Mouse (Mus musculus) heart, embryonic 10.5 days (tissue): Measurements from ENCODE around the gene Cideb. TPM values are rescaled to one million over a fixed set of nuclear protein-coding genes. Genes with fewer than 3 reads are reported as not detected.

ENCODE experiments used
- DNase-seq: peaks from one replicate; pipeline ENCODE4 v3.0.0-alpha.2; 2017; ENCODE audit warnings: low spot score
- H3K27ac ChIP-seq: fragments of 300-500 bp; sonication (generic); 2 replicates; pipeline ENCODE4 v1.5.1; 2016; ENCODE audit warnings: mild to moderate bottlenecking
- H3K27me3 ChIP-seq: fragments of 300-500 bp; sonication (generic); 2 replicates; pipeline ENCODE4 v1.6.1; 2016; ENCODE audit warnings: mild to moderate bottlenecking; ENCODE audit not compliant: poor library complexity, insufficient read depth, severe bottlenecking
- H3K36me3 ChIP-seq: fragments of 300-500 bp; sonication (generic); 2 replicates; pipeline ENCODE4 v1.6.1; 2016; ENCODE audit warnings: mild to moderate bottlenecking, moderate library complexity
- H3K4me1 ChIP-seq: fragments of 300-500 bp; sonication (generic); 2 replicates; pipeline ENCODE4 v1.6.1; 2016; ENCODE audit warnings: mild to moderate bottlenecking
- H3K4me3 ChIP-seq: fragments of 300-500 bp; sonication (generic); 2 replicates; pipeline ENCODE4 v1.5.1; 2016; ENCODE audit warnings: mild to moderate bottlenecking, moderate library complexity
- H3K9me3 ChIP-seq: fragments of 300-500 bp; sonication (generic); 2 replicates; pipeline ENCODE4 v1.6.1; 2016; ENCODE audit warnings: mild to moderate bottlenecking, moderate library complexity
- WGBS: fragments of 180-500 bp; shearing (Covaris S2); methylation state at CpG from one replicate; pipeline ENCODE4 v1.1.7; 2016; 5-methylcytosine and 5-hydroxymethylcytosine counted together
- polyA plus RNA-seq: library from polyadenylated mRNA; unstranded; fragments of >200 nt; fragmentation: Nextera tagmentation; extraction: Ambion mirVana; gene quantifications from 2 replicates; pipeline ENCODE4 v1.2.1, GENCODE M21; 2016

Gene Cideb
- 1.4 and 2.0 TPM in 2 replicates for polyA plus RNA-seq

DNA sequence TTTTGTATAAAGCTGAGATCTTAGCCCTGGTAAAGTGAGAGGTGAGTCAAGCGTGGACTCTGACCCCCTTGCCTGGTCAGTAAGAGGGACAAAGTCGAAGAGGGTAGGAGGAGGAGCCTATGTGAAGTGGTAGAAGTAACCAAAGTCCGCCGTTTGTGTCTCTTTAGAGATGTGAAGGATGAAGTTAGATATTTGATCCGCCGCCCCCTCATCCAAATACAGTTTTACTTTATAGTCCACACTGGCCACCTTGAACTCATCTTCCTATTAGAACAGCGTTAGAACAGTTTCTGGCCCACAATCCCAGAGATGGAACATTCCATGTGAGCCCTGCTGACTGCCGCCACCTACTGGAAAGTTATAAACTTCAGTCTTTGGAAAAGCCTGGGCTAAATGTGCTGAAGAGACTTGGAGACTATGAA lies at the start of gene Cideb:
Gene Cideb (minus strand): TSS at position 96 of the 422 bp plus-strand sequence.
- Histone ChIP-seq H3K9me3 (no peaks in the 10 kb centered on the region), H3K36me3 (peaks cover 35% of the 10 kb centered on the region), H3K4me1 (peaks cover 42% of the 10 kb centered on the region), H3K27me3 (peaks cover 32% of the 10 kb centered on the region), H3K4me3 (peak within 1 kb of the TSS; percentile 30), H3K27ac (peak within 1 kb of the TSS; percentile 65)
- no peak for DNase-seq
- 14% methylated on average over 8 of the region's 8 CpGs for WGBS

DNA sequence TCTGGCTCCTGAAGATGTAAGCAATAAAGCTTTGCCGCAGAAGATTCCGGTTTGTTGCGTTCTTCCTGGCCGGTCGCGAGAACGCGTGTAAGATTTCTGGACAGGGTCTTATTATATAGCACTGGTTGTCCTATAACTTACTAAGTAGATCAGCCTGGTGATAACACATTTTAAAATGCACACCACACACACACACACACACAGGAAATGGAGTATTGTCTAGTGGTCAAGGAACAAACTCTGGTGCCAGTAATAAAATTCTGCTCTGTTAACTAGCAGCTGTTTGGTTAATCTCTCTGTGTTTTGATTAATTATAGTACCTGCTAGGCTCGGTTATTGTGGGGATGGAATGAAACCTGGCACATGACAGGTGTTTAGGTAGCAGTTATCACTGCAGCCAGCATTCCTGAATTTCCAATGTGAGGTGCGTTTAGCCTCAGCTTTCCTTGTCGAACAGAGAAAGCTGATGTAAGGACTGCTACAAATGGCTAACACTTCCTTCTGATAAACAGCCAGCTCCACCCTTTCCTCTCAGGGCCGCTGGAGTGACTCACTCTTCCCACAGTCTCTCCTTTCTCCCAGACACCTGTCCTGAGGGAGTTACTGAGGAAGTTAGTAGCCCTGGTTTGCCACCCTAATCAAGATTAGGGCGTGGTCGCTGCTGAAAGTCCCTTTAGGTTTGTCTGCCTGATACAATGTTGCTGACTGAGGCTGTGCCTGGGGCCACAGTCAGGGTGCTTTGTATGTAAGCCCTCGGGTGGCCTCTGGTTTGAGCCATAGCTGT lies 37.3 kb upstream of the Cideb start:
- Histone ChIP-seq H3K27me3 (peaks cover under 1% of the 10 kb centered on the region; the same call in 1 of the 2 replicates), H3K4me3 (no peak overlapping the region), H3K36me3 (no peaks in the 10 kb centered on the region), H3K27ac (no peak overlapping the region), H3K4me1 (no peaks in the 10 kb centered on the region), H3K9me3 (no peaks in the 10 kb centered on the region)
- 69% methylated on average over 15 of the region's 15 CpGs for WGBS
- DNase-seq, result no peak

GRCm38 (mm10) chr14:55793946-55794345 lies 35.7 kb upstream of the Cideb start:
- Histone ChIP-seq H3K4me1 (no peaks in the 10 kb centered on the region; the same call in 1 of the 2 replicates), H3K9me3 (no peaks in the 10 kb centered on the region), H3K36me3 (no peaks in the 10 kb centered on the region), H3K27me3 (peaks cover 16% of the 10 kb centered on the region), H3K27ac (no peak overlapping the region), H3K4me3 (no peak overlapping the region)
- DNase-seq, result no peak
- 59% methylated on average over 2 of the region's 2 CpGs for WGBS

DNA sequence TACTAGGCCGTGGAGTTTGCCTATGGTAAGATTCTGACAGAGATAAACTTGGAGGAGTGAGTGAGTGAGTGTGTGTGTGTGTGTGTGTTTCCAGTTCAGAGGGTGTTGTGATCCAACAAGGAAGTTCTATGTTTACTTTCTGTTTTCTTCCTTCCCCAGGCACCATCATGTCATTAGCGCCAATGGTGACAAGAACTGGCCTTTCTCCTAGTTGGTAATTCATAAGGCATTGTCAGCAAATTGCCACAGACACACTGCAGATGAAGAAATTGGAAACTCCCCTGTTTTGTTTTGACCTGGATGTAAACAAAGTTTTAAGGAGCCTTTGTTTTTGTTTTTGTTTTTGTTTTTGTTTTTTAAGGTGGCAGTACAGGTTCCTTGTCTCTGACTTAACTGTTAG lies 35.2 kb upstream of the Cideb start:
- Histone ChIP-seq H3K36me3 (no peaks in the 10 kb centered on the region), H3K27me3 (peaks cover 21% of the 10 kb centered on the region), H3K9me3 (no peaks in the 10 kb centered on the region), H3K27ac (no peak overlapping the region), H3K4me1 (peaks cover 4% of the 10 kb centered on the region), H3K4me3 (no peak overlapping the region)
- DNase-seq, result no peak
- 47% methylated on average over 2 of the region's 2 CpGs for WGBS

- H3K36me3 ChIP-seq, result peaks cover 5% of the 10 kb centered on the region; the same call in 1 of the 2 replicates
- DNase-seq, result no peak
- H3K4me1 ChIP-seq, result peaks cover 28% of the 10 kb centered on the region
- H3K9me3 ChIP-seq, result no peaks in the 10 kb centered on the region
- H3K27ac ChIP-seq, result peak within 1 kb of the TSS; percentile 63
- peaks cover 71% of the 10 kb centered on the region for H3K27me3 ChIP-seq
- 4% methylated on average over 40 of the region's 40 CpGs for WGBS
- H3K4me3 ChIP-seq, result peak within 1 kb of the TSS; percentile 65
These were observed 30.2 kb upstream of the Cideb start, which contains the start of gene Ripk3 for GRCm38 (mm10) chr14:55788256-55789050. Gene Ripk3, minus strand, starts transcription at chr14:55788865.

- peaks cover 31% of the 10 kb centered on the region for H3K4me1 ChIP-seq
- 0 out of 2 replicates have a peak overlapping the region, but pooled peaks have one; percentile 63 for H3K27ac ChIP-seq
- H3K9me3 ChIP-seq, result no peaks in the 10 kb centered on the region
- H3K4me3 ChIP-seq, result peak overlapping the region; percentile 65
- DNase-seq, result no peak
- WGBS, result 24% methylated on average over 11 of the region's 11 CpGs
- H3K27me3 ChIP-seq, result peaks cover 76% of the 10 kb centered on the region
- peaks cover 5% of the 10 kb centered on the region; the same call in 1 of the 2 replicates for H3K36me3 ChIP-seq
These were observed 29.5 kb upstream of the Cideb start for GRCm38 (mm10) chr14:55787731-55788130.

DNA sequence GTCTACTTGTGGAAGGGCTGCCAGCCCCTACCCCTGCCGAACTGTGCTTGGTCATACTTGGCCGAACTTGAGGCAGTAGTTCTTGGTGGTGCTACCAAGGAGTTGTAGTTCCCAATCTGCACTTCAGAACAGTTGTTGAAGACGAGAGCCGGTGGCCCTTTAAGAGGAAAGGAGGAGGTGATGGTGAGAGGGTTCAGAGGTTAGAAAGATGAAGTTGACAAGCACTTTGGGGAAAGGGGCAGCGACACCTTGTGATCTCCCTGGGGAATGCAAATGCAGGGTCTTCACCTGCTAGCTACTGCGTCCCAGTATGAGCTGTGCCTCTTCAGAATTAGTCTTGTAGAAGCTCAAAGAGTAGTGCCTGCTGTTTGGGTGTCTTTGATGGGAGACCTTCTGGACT lies 26.9 kb upstream of the Cideb start:
- no peak for DNase-seq

GRCm38 (mm10) chr14:55783958-55784235 lies 25.6 kb upstream of the Cideb start, which contains the start of gene Adcy4:
Gene Adcy4, minus strand, starts transcription at chr14:55784095.
- peaks cover 82% of the 10 kb centered on the region for H3K27me3 ChIP-seq
- peaks cover 46% of the 10 kb centered on the region for H3K4me1 ChIP-seq
- peaks cover 6% of the 10 kb centered on the region; the same call in 1 of the 2 replicates for H3K36me3 ChIP-seq
- H3K4me3 ChIP-seq, result peak within 1 kb of the TSS; percentile 56
- no peaks in the 10 kb centered on the region for H3K9me3 ChIP-seq
- no peak for DNase-seq
- WGBS, result 2% methylated on average over 13 of the region's 13 CpGs
- peak within 1 kb of the TSS; percentile 77 for H3K27ac ChIP-seq

More for the DNA sequence above, 26.9 kb upstream of the Cideb start:
- no peaks in the 10 kb centered on the region for H3K9me3 ChIP-seq
- peaks cover 5% of the 10 kb centered on the region; the same call in 1 of the 2 replicates for H3K36me3 ChIP-seq
- H3K4me3 ChIP-seq, result no peak overlapping the region
- peaks cover 44% of the 10 kb centered on the region for H3K4me1 ChIP-seq
- WGBS, result 20% methylated on average over 6 of the region's 6 CpGs
- H3K27ac ChIP-seq, result no peak overlapping the region
- peaks cover 95% of the 10 kb centered on the region for H3K27me3 ChIP-seq

DNA sequence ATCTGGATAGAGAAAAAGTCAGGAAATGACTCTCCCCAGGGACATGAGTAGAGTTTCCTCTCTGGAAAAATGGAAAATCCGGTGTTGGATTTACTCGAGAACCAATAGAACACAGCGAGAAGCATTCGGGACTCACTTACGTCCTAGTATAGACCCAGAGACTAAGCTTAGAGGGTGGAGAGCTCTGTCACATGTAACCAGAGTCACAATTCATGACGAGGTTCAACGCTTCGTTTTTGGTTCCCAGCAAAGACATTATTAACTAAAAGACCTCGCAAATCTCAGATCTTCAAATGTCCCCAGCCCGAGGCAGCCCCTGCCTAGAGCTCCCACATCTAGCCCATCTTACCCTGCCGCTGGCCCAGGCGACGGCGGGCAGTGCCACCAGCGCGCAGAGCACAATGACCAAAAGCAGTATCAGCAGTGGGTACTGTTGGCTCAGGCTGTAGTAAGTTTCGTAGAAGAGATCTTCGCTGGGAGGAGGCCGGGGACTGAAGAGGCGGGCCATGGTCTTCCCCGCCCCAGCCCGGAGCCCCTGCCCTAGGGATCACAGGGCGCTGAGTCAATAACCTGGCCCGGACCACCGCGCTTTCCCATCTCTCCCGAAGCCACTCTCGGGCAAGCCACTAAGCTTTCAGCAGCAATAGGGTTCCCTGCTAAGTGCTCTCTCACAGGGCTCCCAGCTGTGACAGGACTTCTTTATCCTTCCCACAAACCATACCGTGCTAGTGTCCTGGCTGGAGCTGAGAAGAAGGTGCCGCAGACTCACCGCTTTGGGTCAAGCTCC lies 25.1 kb upstream of the Cideb start:
- under 1% methylated on average over 31 of the region's 31 CpGs for WGBS
- Histone ChIP-seq H3K36me3 (peaks cover 10% of the 10 kb centered on the region; the same call in 1 of the 2 replicates), H3K27ac (peak overlapping the region; percentile 77), H3K4me3 (peak overlapping the region; percentile 56), H3K9me3 (no peaks in the 10 kb centered on the region), H3K4me1 (peaks cover 45% of the 10 kb centered on the region), H3K27me3 (peaks cover 82% of the 10 kb centered on the region)
- no peak for DNase-seq

- peak overlapping the region; percentile 69; the same call in 1 of the 2 replicates for H3K27ac ChIP-seq
- peaks cover 10% of the 10 kb centered on the region; the same call in 1 of the 2 replicates for H3K36me3 ChIP-seq
- 39% methylated on average over 9 of the region's 9 CpGs for WGBS
- H3K27me3 ChIP-seq, result peaks cover 73% of the 10 kb centered on the region
- H3K9me3 ChIP-seq, result no peaks in the 10 kb centered on the region
- DNase-seq, result no peak
- H3K4me3 ChIP-seq, result peak overlapping the region; percentile 56
- H3K4me1 ChIP-seq, result peaks cover 43% of the 10 kb centered on the region
These were observed 24.2 kb upstream of the Cideb start for GRCm38 (mm10) chr14:55782361-55782960.

- DNase-seq, result peak; percentile 87
- H3K36me3 ChIP-seq, result peaks cover 5% of the 10 kb centered on the region; the same call in 1 of the 2 replicates
- no peaks in the 10 kb centered on the region for H3K9me3 ChIP-seq
- H3K4me1 ChIP-seq, result peaks cover 54% of the 10 kb centered on the region
- 15% methylated on average over 14 of the region's 14 CpGs for WGBS
- H3K4me3 ChIP-seq, result peak overlapping the region; percentile 56; the same call in 1 of the 2 replicates
- no peak overlapping the region for H3K27ac ChIP-seq
- H3K27me3 ChIP-seq, result peaks cover 61% of the 10 kb centered on the region
These were observed 23.1 kb upstream of the Cideb start for GRCm38 (mm10) chr14:55781310-55781709.

DNA sequence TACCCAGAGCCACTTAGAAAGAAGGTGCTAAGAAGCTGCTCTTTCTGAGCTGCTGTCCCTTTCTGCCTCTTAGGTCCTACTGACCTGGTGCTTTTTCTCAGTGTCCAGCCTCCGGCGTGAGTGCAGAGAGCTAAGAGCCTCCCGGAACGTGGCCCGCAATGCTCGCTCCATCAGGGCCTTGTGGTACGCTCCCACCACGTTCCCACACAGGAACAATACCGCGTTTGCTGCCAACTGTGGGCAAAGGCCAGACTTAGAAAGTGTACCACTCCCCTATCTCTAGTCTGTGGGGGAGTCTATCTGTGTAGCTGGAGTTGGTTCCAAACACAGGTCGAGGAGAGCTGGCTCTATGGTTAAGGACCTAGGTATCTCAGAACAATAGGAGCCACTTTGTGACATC lies 22.5 kb upstream of the Cideb start:
- peaks cover 55% of the 10 kb centered on the region for H3K27me3 ChIP-seq
- H3K36me3 ChIP-seq, result peaks cover 5% of the 10 kb centered on the region; the same call in 1 of the 2 replicates
- no peak overlapping the region for H3K27ac ChIP-seq
- no peak for DNase-seq
- no peaks in the 10 kb centered on the region for H3K9me3 ChIP-seq
- H3K4me1 ChIP-seq, result peaks cover 54% of the 10 kb centered on the region
- H3K4me3 ChIP-seq, result no peak overlapping the region
- 82% methylated on average over 11 of the region's 11 CpGs for WGBS
